Mouse (Mus musculus): ENCODE results near the gene Tmem178b. TPM values are rescaled to one million over a fixed set of nuclear protein-coding genes. Genes with fewer than 3 reads are reported as not detected.

Tmem178b gene
- polyA plus RNA-seq, 1 experiment from 2014 or later: 35.7 TPM

- WGBS: 4% methylated on average over 1 of the region's 1 CpGs
- no peak overlapping the region for H3K9ac ChIP-seq
- peaks cover 8% of the 10 kb centered on the region for H3K4me1 ChIP-seq
- no peaks in the 10 kb centered on the region for H3K9me3 ChIP-seq
- no peaks in the 10 kb centered on the region for H3K36me3 ChIP-seq (replicated peaks)
- no peak overlapping the region for H3K4me2 ChIP-seq
- H3K27me3 ChIP-seq (replicated peaks): no peaks in the 10 kb centered on the region
- H3K27ac ChIP-seq: peak overlapping the region; percentile 51
- H3K4me3 ChIP-seq: no peak overlapping the region
- no peak for ATAC-seq (replicated peaks)
Observed at GRCm38 (mm10) chr6:40076089-40076488, 203.0 kb downstream of the Tmem178b start.

DNA sequence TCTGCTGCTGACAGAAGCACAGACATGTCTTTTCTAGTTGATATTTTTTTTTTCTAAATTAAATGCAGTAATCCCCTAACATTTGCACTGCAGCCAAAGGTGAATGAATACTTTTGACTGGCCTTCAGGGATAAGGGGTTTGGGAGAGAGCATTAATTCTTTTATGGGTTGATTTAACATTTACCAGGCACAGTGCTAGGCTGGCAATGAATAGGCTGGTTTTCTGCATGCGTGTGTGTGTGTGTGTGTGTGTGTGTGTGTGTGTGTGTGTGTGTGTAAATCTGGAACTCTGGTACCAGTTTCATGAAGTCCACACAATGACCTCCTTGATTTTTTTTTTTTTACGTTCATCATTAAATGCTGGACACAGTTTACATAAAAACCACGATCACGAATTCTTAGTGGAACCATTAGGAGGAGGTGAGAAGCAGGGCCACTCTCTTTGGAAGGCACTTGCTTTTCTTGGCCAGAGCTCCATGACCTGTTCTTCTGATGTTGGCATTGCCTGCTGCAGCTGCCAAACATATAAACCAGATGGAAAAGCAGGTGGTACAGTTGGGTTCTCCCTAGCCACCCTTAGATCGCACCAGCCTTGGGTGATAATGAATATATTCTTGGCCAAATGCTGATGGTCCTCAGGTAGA is 203.7 kb downstream of the Tmem178b start:
- ATAC-seq (replicated peaks): no peak
- Histone ChIP-seq H3K9ac (no peak overlapping the region), H3K4me3 (no peak overlapping the region), H3K27ac (peak overlapping the region; percentile 51; the same call in 1 of the 2 replicates), H3K9me3 (no peaks in the 10 kb centered on the region), H3K27me3 (replicated peaks) (no peaks in the 10 kb centered on the region), H3K36me3 (replicated peaks) (no peaks in the 10 kb centered on the region), H3K4me2 (no peak overlapping the region), H3K4me1 (peaks cover 8% of the 10 kb centered on the region)
- 91% methylated on average over 5 of the region's 5 CpGs for WGBS

GRCm38 (mm10) chr6:40078353-40078752 is 205.3 kb downstream of the Tmem178b start:
- peaks cover 12% of the 10 kb centered on the region for H3K4me1 ChIP-seq
- no peak overlapping the region for H3K4me3 ChIP-seq
- no peaks in the 10 kb centered on the region for H3K36me3 ChIP-seq (replicated peaks)
- H3K27ac ChIP-seq: no peak overlapping the region
- H3K4me2 ChIP-seq: no peak overlapping the region
- no peaks in the 10 kb centered on the region for H3K27me3 ChIP-seq (replicated peaks)
- WGBS: 94% methylated on average over 3 of the region's 3 CpGs
- H3K9ac ChIP-seq: no peak overlapping the region
- no peak for ATAC-seq (replicated peaks)
- H3K9me3 ChIP-seq: no peaks in the 10 kb centered on the region

DNA sequence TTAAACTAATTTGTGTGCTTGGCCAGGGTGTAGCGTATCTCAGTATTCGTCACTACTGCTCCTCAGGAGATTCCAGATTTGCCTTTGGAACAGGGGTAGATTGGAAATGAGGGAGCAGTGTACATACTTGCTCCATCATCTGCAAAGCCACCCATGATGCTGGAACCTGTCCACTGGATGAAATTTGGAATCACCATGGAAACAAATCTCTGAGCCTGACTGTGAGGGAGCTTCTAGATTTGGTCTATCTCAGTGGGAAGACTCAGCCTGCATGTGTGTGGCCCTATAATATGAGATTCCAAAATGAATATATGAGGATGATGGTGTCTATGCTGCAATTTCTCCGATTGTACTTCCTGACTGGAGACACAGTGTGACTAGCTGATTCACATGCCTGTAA is 210.7 kb downstream of the Tmem178b start:
- WGBS: 90% methylated on average over 3 of the region's 3 CpGs

GRCm38 (mm10) chr6:40091250-40091651 is 218.2 kb downstream of the Tmem178b start:
- no peaks in the 10 kb centered on the region for H3K27me3 ChIP-seq (replicated peaks)
- no peaks in the 10 kb centered on the region for H3K9me3 ChIP-seq
- no peak overlapping the region for H3K4me2 ChIP-seq
- no peak overlapping the region for H3K9ac ChIP-seq
- WGBS: 14% methylated on average over 5 of the region's 5 CpGs
- H3K27ac ChIP-seq: peak overlapping the region; percentile 48; the same call in 1 of the 2 replicates
- peaks cover 10% of the 10 kb centered on the region for H3K4me1 ChIP-seq
- peak; percentile 57 for ATAC-seq (replicated peaks)
- H3K36me3 ChIP-seq (replicated peaks): no peaks in the 10 kb centered on the region
- no peak overlapping the region for H3K4me3 ChIP-seq

More for the DNA sequence above, 210.7 kb downstream of the Tmem178b start:
- Histone ChIP-seq H3K27ac (no peak overlapping the region), H3K36me3 (replicated peaks) (no peaks in the 10 kb centered on the region), H3K4me3 (no peak overlapping the region), H3K27me3 (replicated peaks) (no peaks in the 10 kb centered on the region), H3K9ac (no peak overlapping the region), H3K4me2 (no peak overlapping the region), H3K9me3 (no peaks in the 10 kb centered on the region), H3K4me1 (peaks cover 4% of the 10 kb centered on the region; the same call in 1 of the 2 replicates)
- ATAC-seq (replicated peaks): no peak

GRCm38 (mm10) chr6:40098498-40098897 is 225.4 kb downstream of the Tmem178b start:
- Histone ChIP-seq H3K36me3 (replicated peaks) (no peaks in the 10 kb centered on the region), H3K27me3 (replicated peaks) (no peaks in the 10 kb centered on the region), H3K4me1 (peaks cover 11% of the 10 kb centered on the region), H3K9ac (no peak overlapping the region), H3K4me3 (no peak overlapping the region), H3K9me3 (no peaks in the 10 kb centered on the region), H3K4me2 (no peak overlapping the region), H3K27ac (no peak overlapping the region)
- WGBS: 86% methylated on average over 2 of the region's 2 CpGs
- ATAC-seq (replicated peaks): no peak

GRCm38 (mm10) chr6:40101785-40102184 is 228.7 kb downstream of the Tmem178b start:
- Histone ChIP-seq H3K27ac (no peak overlapping the region), H3K36me3 (replicated peaks) (no peaks in the 10 kb centered on the region), H3K4me2 (no peak overlapping the region), H3K27me3 (replicated peaks) (no peaks in the 10 kb centered on the region), H3K4me3 (no peak overlapping the region), H3K9me3 (no peaks in the 10 kb centered on the region), H3K9ac (no peak overlapping the region), H3K4me1 (peaks cover 13% of the 10 kb centered on the region)
- 90% methylated on average over 4 of the region's 4 CpGs for WGBS
- ATAC-seq (replicated peaks): no peak

- Histone ChIP-seq H3K36me3 (replicated peaks) (no peaks in the 10 kb centered on the region), H3K4me3 (no peak overlapping the region), H3K9me3 (no peaks in the 10 kb centered on the region), H3K4me1 (peaks cover 13% of the 10 kb centered on the region), H3K4me2 (no peak overlapping the region), H3K27me3 (replicated peaks) (no peaks in the 10 kb centered on the region), H3K27ac (peak overlapping the region; percentile 62), H3K9ac (no peak overlapping the region)
- 14% methylated on average over 4 of the region's 4 CpGs for WGBS
- ATAC-seq (replicated peaks): no peak
Observed at GRCm38 (mm10) chr6:40102863-40103262, 229.8 kb downstream of the Tmem178b start.

- no peak for ATAC-seq (replicated peaks)
- Histone ChIP-seq H3K4me1 (peaks cover 10% of the 10 kb centered on the region; the same call in 1 of the 2 replicates), H3K4me3 (no peak overlapping the region), H3K9me3 (no peaks in the 10 kb centered on the region), H3K36me3 (replicated peaks) (no peaks in the 10 kb centered on the region), H3K4me2 (no peak overlapping the region), H3K27ac (no peak overlapping the region), H3K9ac (no peak overlapping the region), H3K27me3 (replicated peaks) (no peaks in the 10 kb centered on the region)
- 85% methylated on average over 5 of the region's 5 CpGs for WGBS
Observed at GRCm38 (mm10) chr6:40110029-40110428, 237.0 kb downstream of the Tmem178b start.

DNA sequence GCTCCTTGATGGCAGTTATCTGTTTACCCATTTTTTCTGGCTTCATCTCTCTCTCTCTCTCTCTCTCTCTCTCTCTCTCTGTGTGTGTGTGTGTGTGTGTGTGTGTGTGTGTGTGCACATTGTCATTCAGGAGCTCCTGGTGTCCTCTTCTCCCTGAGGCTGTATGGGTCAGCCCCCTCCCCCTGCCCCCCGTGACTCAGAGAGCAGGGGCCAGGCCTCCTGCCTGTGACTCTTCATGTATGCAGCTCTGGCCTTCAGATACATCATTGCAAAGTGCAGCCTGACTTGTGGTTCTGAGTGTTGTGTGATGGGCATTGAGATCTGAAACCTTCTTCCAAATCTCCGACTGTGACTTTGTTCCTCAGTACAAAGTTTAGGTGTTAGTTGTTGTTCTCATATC is 237.7 kb downstream of the Tmem178b start:
- Histone ChIP-seq H3K27ac (no peak overlapping the region), H3K4me3 (no peak overlapping the region), H3K4me2 (no peak overlapping the region), H3K36me3 (replicated peaks) (no peaks in the 10 kb centered on the region), H3K27me3 (replicated peaks) (no peaks in the 10 kb centered on the region), H3K9me3 (no peaks in the 10 kb centered on the region), H3K9ac (no peak overlapping the region), H3K4me1 (peaks cover 17% of the 10 kb centered on the region)
- WGBS: 72% methylated on average over 2 of the region's 2 CpGs
- ATAC-seq (replicated peaks): no peak

DNA sequence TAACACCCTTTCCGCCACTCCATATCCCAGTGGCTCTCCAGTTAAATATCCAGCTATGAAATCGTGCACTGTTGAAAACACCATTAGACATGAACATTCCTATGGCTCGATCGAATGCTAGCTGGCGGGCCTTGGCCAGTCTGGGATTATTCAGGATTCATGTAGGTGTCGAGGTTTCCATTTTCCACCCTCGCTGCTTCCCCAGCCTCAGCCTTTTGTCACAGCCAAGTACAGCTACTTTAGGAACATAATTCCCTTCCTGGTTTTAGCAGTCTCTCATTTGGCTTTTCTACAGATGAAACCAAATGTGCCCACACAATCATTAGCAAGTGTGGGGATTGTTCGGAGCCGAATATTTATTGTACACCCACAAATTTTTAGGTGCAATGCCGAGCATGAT is 239.4 kb downstream of the Tmem178b start:
- H3K27me3 ChIP-seq (replicated peaks): no peaks in the 10 kb centered on the region
- no peak overlapping the region for H3K4me3 ChIP-seq
- H3K4me2 ChIP-seq: no peak overlapping the region
- ATAC-seq (replicated peaks): no peak
- no peaks in the 10 kb centered on the region for H3K36me3 ChIP-seq (replicated peaks)
- H3K9ac ChIP-seq: no peak overlapping the region
- H3K27ac ChIP-seq: no peak overlapping the region
- H3K9me3 ChIP-seq: no peaks in the 10 kb centered on the region
- 79% methylated on average over 10 of the region's 10 CpGs for WGBS
- peaks cover 25% of the 10 kb centered on the region for H3K4me1 ChIP-seq

- H3K27me3 ChIP-seq (replicated peaks): no peaks in the 10 kb centered on the region
- 37% methylated on average over 3 of the region's 3 CpGs for WGBS
- peaks cover 32% of the 10 kb centered on the region for H3K4me1 ChIP-seq
- no peaks in the 10 kb centered on the region for H3K9me3 ChIP-seq
- H3K27ac ChIP-seq: peak overlapping the region; percentile 25; the same call in 1 of the 2 replicates
- H3K9ac ChIP-seq: no peak overlapping the region
- H3K36me3 ChIP-seq (replicated peaks): no peaks in the 10 kb centered on the region
- ATAC-seq (replicated peaks): no peak
- H3K4me2 ChIP-seq: no peak overlapping the region
- H3K4me3 ChIP-seq: no peak overlapping the region
Observed at GRCm38 (mm10) chr6:40116225-40116624, 243.2 kb downstream of the Tmem178b start.

- H3K27ac ChIP-seq: no peak overlapping the region
- no peak for ATAC-seq (replicated peaks)
- WGBS: 67% methylated on average over 2 of the region's 2 CpGs
- peaks cover 36% of the 10 kb centered on the region for H3K4me1 ChIP-seq
- H3K9me3 ChIP-seq: no peaks in the 10 kb centered on the region
- H3K4me2 ChIP-seq: no peak overlapping the region
- no peaks in the 10 kb centered on the region for H3K36me3 ChIP-seq (replicated peaks)
- no peaks in the 10 kb centered on the region for H3K27me3 ChIP-seq (replicated peaks)
- H3K4me3 ChIP-seq: no peak overlapping the region
- H3K9ac ChIP-seq: no peak overlapping the region
Observed at GRCm38 (mm10) chr6:40120176-40120575, 247.1 kb downstream of the Tmem178b start.
